Mouse (Mus musculus) ES-CJ7 (cell line): ENCODE measurements at regions not wholly inside any gene's neighbourhood (a gene's known extent, or its start where the extent isn't known, plus 50 kb on each side); places are given as distances from the start of the nearest gene placed in this dataset.

Experiments
- DNase-seq: peaks from one replicate; pipeline ENCODE4 v3.0.0; 2011; ENCODE audit warnings: low read depth, low spot score

GRCm38 (mm10) chr1:194334752-194335719, 283.0 kb upstream of the Plxna2 start:
- DNase-seq = no peak

- DNase-seq = no peak
Measured at GRCm38 (mm10) chr1:194332639-194333038, 285.4 kb upstream of the Plxna2 start.

- DNase-seq = no peak
Measured at GRCm38 (mm10) chr1:194330471-194330870, 287.5 kb upstream of the Plxna2 start.

GRCm38 (mm10) chr1:194320320-194321036, 297.5 kb upstream of the Plxna2 start:
- DNase-seq = no peak

- DNase-seq = no peak
Measured at GRCm38 (mm10) chr1:194318351-194318750, 299.7 kb upstream of the Plxna2 start.

GRCm38 (mm10) chr1:194315593-194315992, 302.4 kb upstream of the Plxna2 start:
- DNase-seq = no peak

- DNase-seq = no peak
Measured at GRCm38 (mm10) chr1:194310373-194310772, 307.6 kb upstream of the Plxna2 start.

- DNase-seq = no peak
Measured at GRCm38 (mm10) chr1:194308648-194309047, 309.4 kb upstream of the Plxna2 start.

- DNase-seq = no peak
Measured at GRCm38 (mm10) chr1:194303951-194304350, 314.1 kb upstream of the Plxna2 start.

- DNase-seq = no peak
Measured at GRCm38 (mm10) chr1:194302775-194303174, 315.2 kb upstream of the Plxna2 start.

- DNase-seq = no peak
Measured at GRCm38 (mm10) chr1:194281941-194282340, 336.1 kb upstream of the Plxna2 start.

GRCm38 (mm10) chr1:194268028-194268427, 350.0 kb upstream of the Plxna2 start:
- DNase-seq = no peak

GRCm38 (mm10) chr1:194262374-194262773, 355.6 kb upstream of the Plxna2 start:
- no peak for DNase-seq

GRCm38 (mm10) chr1:194259957-194260356, 358.1 kb upstream of the Plxna2 start:
- no peak for DNase-seq

GRCm38 (mm10) chr1:194244776-194245366, 373.1 kb upstream of the Plxna2 start:
- DNase-seq = no peak

GRCm38 (mm10) chr1:194241111-194241510, 376.9 kb upstream of the Plxna2 start:
- DNase-seq = no peak

- no peak for DNase-seq
Measured at GRCm38 (mm10) chr1:194231206-194231605, 386.8 kb upstream of the Plxna2 start.

- DNase-seq = no peak
Measured at GRCm38 (mm10) chr1:194226550-194227160, 391.4 kb upstream of the Plxna2 start.

- no peak for DNase-seq
Measured at GRCm38 (mm10) chr1:194225786-194226185, 392.2 kb upstream of the Plxna2 start.

- no peak for DNase-seq
Measured at GRCm38 (mm10) chr1:194224046-194224445, 394.0 kb upstream of the Plxna2 start.

- no peak for DNase-seq
Measured at GRCm38 (mm10) chr1:194223610-194224009, 394.4 kb upstream of the Plxna2 start.

GRCm38 (mm10) chr1:194223015-194223414, 395.0 kb upstream of the Plxna2 start:
- DNase-seq = peak; percentile 73
